Mouse (Mus musculus) hindbrain, embryonic 11.5 days (tissue): ENCODE data around the gene Slc12a1. TPM values are rescaled to one million over a fixed set of nuclear protein-coding genes. Genes with fewer than 3 reads are reported as not detected.

Experiments
- ATAC-seq: fragments of 200-750 bp; cut with Nextera tagmentation; 2 replicates; pipeline ENCODE4 v1.8.0; 2017; ENCODE audit warnings: mild to moderate bottlenecking, moderate TSS enrichment, moderate library complexity; ENCODE audit not compliant: low FRiP score
- DNase-seq: peaks from one replicate; pipeline ENCODE4 v3.0.0-alpha.2; 2015; ENCODE audit warnings: low spot score
- H3K27ac ChIP-seq: fragments of 300-500 bp; sonication (generic); 2 replicates; pipeline ENCODE4 v1.5.1; 2014; ENCODE audit warnings: mild to moderate bottlenecking, low read depth, low read length
- H3K27me3 ChIP-seq: fragments of 300-500 bp; sonication (generic); 2 replicates; pipeline ENCODE4 v1.6.1; 2014; ENCODE audit warnings: mild to moderate bottlenecking, low read length, moderate library complexity, mixed read lengths; ENCODE audit not compliant: control insufficient read depth, insufficient read depth
- H3K36me3 ChIP-seq: fragments of 300-500 bp; sonication (generic); 2 replicates; pipeline ENCODE4 v1.6.1; 2014; ENCODE audit warnings: mild to moderate bottlenecking, low read length, moderate library complexity, mixed read lengths; ENCODE audit not compliant: control insufficient read depth, insufficient read depth
- H3K4me1 ChIP-seq: fragments of 300-500 bp; sonication (generic); replicated peaks from 2 replicates; pipeline ENCODE4 v1.6.1; 2014; ENCODE audit warnings: low read length, mixed read lengths; ENCODE audit not compliant: control insufficient read depth, insufficient read depth
- H3K4me2 ChIP-seq: fragments of 300-500 bp; sonication (generic); replicated peaks from 2 replicates; pipeline ENCODE4 v1.6.1; 2014; ENCODE audit warnings: mild to moderate bottlenecking, low read depth, low read length
- H3K4me3 ChIP-seq: fragments of 300-500 bp; sonication (generic); 2 replicates; pipeline ENCODE4 v1.5.1; 2014; ENCODE audit warnings: low read depth, low read length
- H3K9ac ChIP-seq: fragments of 300-500 bp; sonication (generic); 2 replicates; pipeline ENCODE4 v1.6.1; 2014; ENCODE audit warnings: low read depth, low read length
- H3K9me3 ChIP-seq: fragments of 300-500 bp; sonication (generic); 2 replicates; pipeline ENCODE4 v1.6.1; 2016; ENCODE audit warnings: low read length; ENCODE audit not compliant: control insufficient read depth
- WGBS: fragments of 180-500 bp; shearing (Covaris S2); extraction: QIAGEN DNeasy Blood & Tissue Kit; methylation state at CpG from one replicate; pipeline ENCODE4 v1.1.7; 2014; 5-methylcytosine and 5-hydroxymethylcytosine counted together
- polyA plus RNA-seq: library from polyadenylated mRNA; unstranded; fragments of >200 nt; fragmentation: Nextera tagmentation; extraction: Ambion mirVana; gene quantifications from 2 replicates; pipeline ENCODE4 v1.2.1, GENCODE M21; 2014

The Slc12a1 gene
- polyA plus RNA-seq, 1 experiment from 2014 or later = not detected

- Histone ChIP-seq H3K9ac (no peak overlapping the region), H3K36me3 (no peaks in the 10 kb centered on the region), H3K4me2 (peak overlapping the region; percentile 34), H3K4me3 (peak overlapping the region; percentile 77), H3K27ac (no peak overlapping the region), H3K4me1 (no peaks in the 10 kb centered on the region), H3K27me3 (no peaks in the 10 kb centered on the region), H3K9me3 (no peaks in the 10 kb centered on the region)
- ATAC-seq = no peak; the same call in none of the 2 replicates
- DNase-seq = peak; percentile 37
- 23% methylated on average over 9 of the region's 9 CpGs for WGBS
These were observed 94.4 kb downstream of the Slc12a1 start for GRCm38 (mm10) chr2:125246669-125247068.

GRCm38 (mm10) chr2:125247108-125247961 lies 95.0 kb downstream of the Slc12a1 start, which contains the start of gene Dut:
Dut (plus strand) TSS chr2:125247190.
- no peaks in the 10 kb centered on the region for H3K9me3 ChIP-seq
- peak within 1 kb of the TSS; percentile 90 for H3K9ac ChIP-seq
- no peaks in the 10 kb centered on the region for H3K36me3 ChIP-seq
- ATAC-seq = peak; percentile 100
- under 1% methylated on average over 84 of the region's 96 CpGs for WGBS
- DNase-seq = peak; percentile 95
- no peaks in the 10 kb centered on the region for H3K27me3 ChIP-seq
- H3K4me2 ChIP-seq = peak within 1 kb of the TSS; percentile 79
- H3K27ac ChIP-seq = peak within 1 kb of the TSS; percentile 80
- H3K4me3 ChIP-seq = peak within 1 kb of the TSS; percentile 77
- H3K4me1 ChIP-seq = no peaks in the 10 kb centered on the region

GRCm38 (mm10) chr2:125247962-125248235 lies 95.6 kb downstream of the Slc12a1 start:
- H3K27me3 ChIP-seq = no peaks in the 10 kb centered on the region
- ATAC-seq = no peak; the same call in 1 of the 2 replicates
- peak overlapping the region; percentile 80 for H3K27ac ChIP-seq
- peak overlapping the region; percentile 79 for H3K4me2 ChIP-seq
- no peak for DNase-seq
- under 1% methylated on average over 9 of the region's 9 CpGs for WGBS
- no peaks in the 10 kb centered on the region for H3K36me3 ChIP-seq
- H3K4me3 ChIP-seq = peak overlapping the region; percentile 77
- peak overlapping the region; percentile 90 for H3K9ac ChIP-seq
- H3K9me3 ChIP-seq = no peaks in the 10 kb centered on the region
- H3K4me1 ChIP-seq = no peaks in the 10 kb centered on the region

DNA sequence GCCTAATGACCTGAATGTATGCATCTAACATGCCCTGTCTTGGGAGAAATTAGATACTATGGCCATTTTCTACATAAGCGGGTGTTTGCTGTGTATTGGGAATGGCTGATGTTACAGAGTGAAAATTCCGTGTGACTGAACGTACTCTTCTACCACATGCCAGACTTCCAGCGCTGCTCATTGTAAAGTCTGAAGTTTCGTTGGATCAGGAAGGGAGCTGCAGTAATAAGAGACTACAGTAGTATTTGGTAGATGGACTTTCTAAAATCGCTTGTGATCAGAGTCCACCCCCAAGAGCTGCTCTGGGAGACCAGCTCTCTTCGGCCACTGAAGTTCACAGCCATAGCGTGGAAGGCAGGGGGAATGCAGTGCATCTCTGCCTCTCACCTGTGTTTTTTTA lies 96.0 kb downstream of the Slc12a1 start:
- Histone ChIP-seq H3K9ac (peak overlapping the region; percentile 90), H3K27ac (no peak overlapping the region), H3K4me2 (peak overlapping the region; percentile 79), H3K27me3 (no peaks in the 10 kb centered on the region), H3K36me3 (no peaks in the 10 kb centered on the region), H3K4me1 (no peaks in the 10 kb centered on the region), H3K4me3 (peak overlapping the region; percentile 77), H3K9me3 (no peaks in the 10 kb centered on the region)
- DNase-seq (no peak), ATAC-seq (no peak)
- 2% methylated on average over 8 of the region's 8 CpGs for WGBS

GRCm38 (mm10) chr2:125249339-125249738 lies 97.0 kb downstream of the Slc12a1 start:
- Histone ChIP-seq H3K36me3 (peaks cover 7% of the 10 kb centered on the region), H3K27me3 (no peaks in the 10 kb centered on the region), H3K4me2 (no peak overlapping the region), H3K9me3 (no peaks in the 10 kb centered on the region), H3K4me1 (no peaks in the 10 kb centered on the region), H3K9ac (no peak overlapping the region), H3K27ac (no peak overlapping the region), H3K4me3 (no peak overlapping the region)
- 85% methylated on average over 4 of the region's 4 CpGs for WGBS
- ATAC-seq (no peak), DNase-seq (no peak)

- H3K27me3 ChIP-seq = no peaks in the 10 kb centered on the region
- H3K27ac ChIP-seq = no peak overlapping the region
- no peak overlapping the region for H3K9ac ChIP-seq
- H3K4me1 ChIP-seq = no peaks in the 10 kb centered on the region
- no peak overlapping the region for H3K4me3 ChIP-seq
- H3K4me2 ChIP-seq = no peak overlapping the region
- WGBS = 93% methylated on average over 4 of the region's 4 CpGs
- DNase-seq (no peak), ATAC-seq (no peak)
- H3K36me3 ChIP-seq = peaks cover 7% of the 10 kb centered on the region
- H3K9me3 ChIP-seq = no peaks in the 10 kb centered on the region
These were observed 97.6 kb downstream of the Slc12a1 start for GRCm38 (mm10) chr2:125249874-125250273.

GRCm38 (mm10) chr2:125251781-125252180 lies 99.5 kb downstream of the Slc12a1 start:
- DNase-seq = no peak
- ATAC-seq = no peak
- H3K36me3 ChIP-seq = peaks cover 7% of the 10 kb centered on the region

DNA sequence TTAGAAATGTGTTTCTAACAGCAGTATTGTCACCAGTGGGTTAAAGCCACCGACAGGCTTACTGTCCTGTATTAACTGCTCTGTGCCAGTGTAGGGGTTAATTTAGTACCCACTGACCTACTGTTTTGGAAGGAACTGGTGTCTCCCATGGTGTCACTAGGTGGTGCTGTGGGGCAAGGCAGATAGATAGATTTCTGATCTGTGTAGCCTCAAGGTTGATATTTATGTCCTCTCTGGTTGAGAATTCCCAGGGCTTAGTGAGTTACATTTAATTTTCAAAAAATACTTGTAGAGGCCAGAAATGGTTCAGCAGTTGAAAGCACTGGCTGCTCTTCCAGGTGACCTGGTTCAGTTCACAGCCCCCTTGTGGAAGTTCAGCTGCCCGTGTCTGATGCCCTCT lies 100.0 kb downstream of the Slc12a1 start:
- Histone ChIP-seq H3K27me3 (no peaks in the 10 kb centered on the region), H3K27ac (no peak overlapping the region), H3K36me3 (peaks cover 11% of the 10 kb centered on the region), H3K9me3 (no peaks in the 10 kb centered on the region), H3K4me1 (no peaks in the 10 kb centered on the region), H3K9ac (no peak overlapping the region), H3K4me3 (no peak overlapping the region), H3K4me2 (no peak overlapping the region)
- 64% methylated on average over 2 of the region's 2 CpGs for WGBS
- no peak for ATAC-seq
- DNase-seq = peak; percentile 62

More at GRCm38 (mm10) chr2:125251781-125252180, 99.5 kb downstream of the Slc12a1 start:
- Histone ChIP-seq H3K4me2 (no peak overlapping the region), H3K4me1 (no peaks in the 10 kb centered on the region), H3K27ac (no peak overlapping the region), H3K9ac (no peak overlapping the region), H3K9me3 (no peaks in the 10 kb centered on the region), H3K27me3 (no peaks in the 10 kb centered on the region), H3K4me3 (no peak overlapping the region)
- 86% methylated on average over 4 of the region's 4 CpGs for WGBS

- ATAC-seq = no peak
These were observed 101.4 kb downstream of the Slc12a1 start for GRCm38 (mm10) chr2:125253699-125254098.

More at GRCm38 (mm10) chr2:125253699-125254098, 101.4 kb downstream of the Slc12a1 start:
- no peak overlapping the region for H3K4me2 ChIP-seq
- no peaks in the 10 kb centered on the region for H3K27me3 ChIP-seq
- no peaks in the 10 kb centered on the region for H3K4me1 ChIP-seq
- DNase-seq = no peak
- peaks cover 11% of the 10 kb centered on the region for H3K36me3 ChIP-seq
- no peak overlapping the region for H3K9ac ChIP-seq
- H3K4me3 ChIP-seq = no peak overlapping the region
- H3K9me3 ChIP-seq = no peaks in the 10 kb centered on the region
- H3K27ac ChIP-seq = no peak overlapping the region
- WGBS = 92% methylated on average over 6 of the region's 6 CpGs
